Mouse (Mus musculus): Measurements from ENCODE around the gene Dip2a.

DNA sequence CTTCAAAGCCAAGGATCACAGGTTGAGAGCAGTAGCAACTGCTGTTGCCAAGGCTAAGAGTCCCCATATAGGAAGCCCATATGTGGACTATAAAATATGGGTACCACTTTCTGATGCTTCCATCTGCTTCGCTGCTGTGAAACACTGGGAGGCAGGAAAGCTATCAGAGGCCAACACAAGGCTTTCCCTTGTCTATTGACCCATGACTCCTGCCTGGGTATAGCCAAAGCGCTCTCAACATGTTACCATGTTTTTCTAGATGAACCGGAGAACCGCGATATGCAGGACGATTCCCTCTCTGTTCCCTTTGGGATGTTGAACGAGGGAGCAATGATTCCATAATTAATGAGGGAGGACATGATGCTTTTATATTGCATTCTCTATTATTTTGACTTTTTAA, 134.3 kb downstream of the Dip2a start:
- no peak for TF ChIP-seq CTCF (IDR thresholded peaks at IDR 0.05; ENCODE audit: insufficient read depth, low read depth, low read length)
- no peak for TF ChIP-seq POLR2A (IDR thresholded peaks at IDR 0.05; ENCODE audit: insufficient read depth, low read depth, low read length)
